Mouse (Mus musculus) C2C12 (cell line): ENCODE measurements at regions not wholly inside any gene's neighbourhood (a gene's known extent, or its start where the extent isn't known, plus 50 kb on each side); places are given as distances from the start of the nearest gene placed in this dataset.

Source experiments
- CEBPB ChIP-seq: IDR thresholded peaks from one replicate; pipeline ENCODE4 v1.6.1; 2011; ENCODE audit warnings: low read depth, mild to moderate bottlenecking, control low read depth, moderate library complexity
- CTCF ChIP-seq: IDR thresholded peaks from one replicate; pipeline ENCODE4 v1.5.1; 2011; ENCODE audit not compliant: control insufficient read depth, insufficient read depth, insufficient read length
- MAX ChIP-seq: IDR thresholded peaks from one replicate; pipeline ENCODE4 v1.6.1; 2011; ENCODE audit warnings: mild to moderate bottlenecking, control low read depth
- MYOG ChIP-seq: IDR thresholded peaks from one replicate; pipeline ENCODE4 v1.6.1; 2011; ENCODE audit not compliant: control insufficient read depth, insufficient read length; ENCODE audit errors: extremely low read depth
- USF1 ChIP-seq: IDR thresholded peaks from one replicate; pipeline ENCODE4 v1.6.1; 2011; ENCODE audit warnings: low read depth, mild to moderate bottlenecking, control low read depth, moderate library complexity

GRCm38 (mm10) chr16:30145465-30146207 lies 81.5 kb downstream of the Hes1 start:
- TF ChIP-seq CTCF (no peak), USF1 (no peak), CEBPB (no peak), MAX (no peak), MYOG (no peak)
